Mouse (Mus musculus) stomach, postnatal 0 days (tissue): ENCODE measurements around the gene A130010J15Rik.

Experiments
- CTCF ChIP-seq: IDR thresholded peaks from 2 replicates; pipeline ENCODE4 v1.5.1; 2016; ENCODE audit warnings: antibody characterized with exemption, low read depth, mild to moderate bottlenecking, moderate library complexity
- EP300 ChIP-seq: optimal IDR thresholded peaks from 2 replicates; pipeline ENCODE3; 2016; ENCODE audit warnings: antibody characterized with exemption

DNA sequence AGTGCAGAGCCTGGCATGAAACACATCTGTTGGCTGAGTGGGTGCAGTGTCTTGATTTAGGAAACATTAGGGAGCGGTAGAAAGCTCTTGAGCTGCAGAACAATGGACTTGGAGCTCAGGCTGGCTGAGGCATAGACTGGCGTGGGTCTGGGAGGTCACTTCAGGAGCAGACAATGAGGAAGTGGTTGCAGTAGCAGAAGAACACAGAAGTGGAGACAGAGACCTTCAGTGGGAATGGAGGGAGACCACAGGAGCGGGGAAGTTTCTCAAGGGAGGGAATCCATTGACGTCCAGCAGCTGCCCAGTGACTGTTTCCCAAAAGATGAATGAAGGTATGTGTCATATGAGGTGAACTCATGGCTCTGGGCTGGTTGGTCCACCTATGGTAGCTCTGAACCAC lies 22.7 kb upstream of the A130010J15Rik start:
- TF ChIP-seq CTCF (no peak), EP300 (no peak)
